Mouse (Mus musculus): ENCODE results near the gene Supt20. TPM values are rescaled to one million over a fixed set of nuclear protein-coding genes. Genes with fewer than 3 reads are reported as not detected.

The Supt20 gene
- polyA plus RNA-seq, 1 experiment from 2014 or later: 117 TPM

DNA sequence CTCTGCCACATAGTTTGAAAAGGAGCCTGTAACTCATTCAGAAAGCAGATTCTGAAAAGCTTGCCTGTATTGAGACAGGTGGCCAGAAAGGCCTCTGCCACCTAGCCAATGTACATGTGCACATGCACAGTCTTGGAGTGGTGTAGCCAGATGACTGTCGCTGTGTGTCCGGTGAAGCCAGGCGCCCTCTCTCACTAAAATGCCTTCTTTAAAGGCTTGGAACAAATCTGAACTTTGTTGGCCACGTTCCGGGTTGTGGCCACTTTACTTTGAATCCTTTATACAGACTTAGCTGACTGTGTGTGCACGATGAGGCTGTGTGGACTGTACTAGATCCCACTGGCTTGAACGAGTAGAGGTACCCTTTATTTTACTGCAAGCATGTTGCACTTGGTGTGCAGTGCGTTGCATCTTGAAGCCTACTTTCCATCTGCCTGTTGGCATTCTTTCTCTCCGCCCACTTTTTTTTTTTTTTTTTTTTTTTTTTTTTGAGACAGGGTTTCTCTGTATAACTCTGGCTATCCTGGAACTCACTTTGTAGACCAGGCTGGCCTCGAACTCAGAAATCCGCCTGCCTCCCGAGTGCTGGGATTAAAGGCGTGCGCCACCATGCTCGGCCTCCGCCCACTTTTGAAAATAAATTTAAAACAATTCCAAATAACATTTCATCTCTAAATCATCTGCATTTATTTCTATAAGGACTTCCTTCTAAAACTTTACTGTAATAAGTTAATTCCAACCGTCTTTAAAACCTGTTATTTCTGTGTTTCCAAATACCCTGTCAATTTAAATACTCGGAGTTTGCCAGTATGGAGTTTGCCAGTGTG lies 43.7 kb downstream of the Supt20 start:
- Histone ChIP-seq H3K4me2 (replicated peaks) (peak overlapping the region; percentile 75), H3K36me3 (peaks cover 25% of the 10 kb centered on the region), H3K4me1 (peaks cover 12% of the 10 kb centered on the region), H3K4me3 (peak overlapping the region; percentile 93), H3K9me3 (replicated peaks) (no peaks in the 10 kb centered on the region), H3K27me3 (no peaks in the 10 kb centered on the region), H3K9ac (peak overlapping the region; percentile 94), H3K27ac (peak overlapping the region; percentile 99)
- 62% methylated on average over 18 of the region's 18 CpGs for WGBS
- ATAC-seq (ENCODE audit: low FRiP score): no peak

DNA sequence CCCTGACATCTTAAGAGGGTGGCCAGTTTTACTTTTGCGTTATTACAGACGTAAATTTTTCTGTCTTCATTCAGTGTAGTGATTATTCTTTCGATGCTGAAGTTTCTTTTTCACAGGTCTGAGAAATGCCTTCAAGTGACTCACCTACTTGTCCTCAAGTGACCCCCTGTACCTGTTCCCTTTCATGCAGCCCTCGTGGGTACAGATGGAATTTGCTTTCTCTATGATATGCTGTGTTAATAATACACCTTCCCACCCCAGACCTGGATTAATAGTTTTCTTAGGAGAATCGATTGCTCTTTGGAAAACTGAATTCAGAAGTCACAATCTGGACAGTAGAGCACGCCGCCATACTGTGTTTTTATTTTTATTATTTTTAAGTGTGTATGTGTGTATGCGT lies 44.7 kb downstream of the Supt20 start:
- H3K36me3 ChIP-seq: peaks cover 27% of the 10 kb centered on the region
- H3K4me1 ChIP-seq: peaks cover 12% of the 10 kb centered on the region
- WGBS: 96% methylated on average over 8 of the region's 8 CpGs
- no peaks in the 10 kb centered on the region for H3K27me3 ChIP-seq
- no peaks in the 10 kb centered on the region for H3K9me3 ChIP-seq (replicated peaks)
- no peak overlapping the region for H3K4me3 ChIP-seq
- no peak overlapping the region for H3K4me2 ChIP-seq (replicated peaks)
- no peak for ATAC-seq (ENCODE audit: low FRiP score)
- H3K9ac ChIP-seq: no peak overlapping the region
- no peak overlapping the region for H3K27ac ChIP-seq

- Histone ChIP-seq H3K4me3 (no peak overlapping the region), H3K9ac (no peak overlapping the region), H3K27ac (no peak overlapping the region), H3K4me2 (replicated peaks) (no peak overlapping the region), H3K27me3 (no peaks in the 10 kb centered on the region), H3K4me1 (no peaks in the 10 kb centered on the region), H3K9me3 (replicated peaks) (no peaks in the 10 kb centered on the region), H3K36me3 (peaks cover 73% of the 10 kb centered on the region)
- WGBS: 97% methylated on average over 11 of the region's 11 CpGs
- ATAC-seq (ENCODE audit: low FRiP score): no peak
Observed at GRCm38 (mm10) chr3:54741965-54742364, 49.4 kb downstream of the Supt20 start.

DNA sequence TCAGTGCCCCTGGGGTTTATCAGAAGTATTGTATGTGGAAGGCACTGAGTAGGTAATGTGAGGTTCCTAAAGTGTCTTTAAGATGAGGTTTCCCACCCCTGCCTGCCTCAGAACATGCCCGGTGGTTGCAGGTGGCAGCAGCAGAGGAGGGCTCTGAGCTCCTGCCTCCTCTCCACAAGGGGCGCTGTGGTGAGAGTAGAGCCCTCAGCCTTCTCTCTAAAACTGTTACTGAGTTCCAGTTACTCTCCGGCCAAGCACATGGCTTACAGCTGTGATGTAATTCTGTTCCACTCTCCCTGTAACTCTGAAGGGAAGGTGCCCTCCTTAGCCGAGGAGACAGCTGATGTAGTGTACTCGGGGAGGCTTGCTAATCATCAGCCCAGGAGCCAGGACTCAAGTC lies 53.2 kb downstream of the Supt20 start:
- no peaks in the 10 kb centered on the region for H3K9me3 ChIP-seq (replicated peaks)
- no peak overlapping the region for H3K4me3 ChIP-seq
- WGBS: 63% methylated on average over 5 of the region's 5 CpGs
- H3K36me3 ChIP-seq: peaks cover 98% of the 10 kb centered on the region
- no peak overlapping the region for H3K4me2 ChIP-seq (replicated peaks)
- no peak for ATAC-seq (ENCODE audit: low FRiP score)
- no peak overlapping the region for H3K9ac ChIP-seq
- no peak overlapping the region for H3K27ac ChIP-seq
- no peaks in the 10 kb centered on the region for H3K4me1 ChIP-seq
- H3K27me3 ChIP-seq: no peaks in the 10 kb centered on the region

- Histone ChIP-seq H3K9ac (no peak overlapping the region), H3K27me3 (peaks cover 15% of the 10 kb centered on the region), H3K9me3 (replicated peaks) (no peaks in the 10 kb centered on the region), H3K4me1 (peaks cover 21% of the 10 kb centered on the region), H3K4me3 (no peak overlapping the region), H3K27ac (no peak overlapping the region), H3K4me2 (replicated peaks) (no peak overlapping the region), H3K36me3 (peaks cover 38% of the 10 kb centered on the region)
- whole genome bisulfite sequencing: 70% methylated on average over 4 of the region's 4 CpGs
- no peak for ATAC-seq (ENCODE audit: low FRiP score)
Observed at GRCm38 (mm10) chr3:54753411-54753810, 60.8 kb downstream of the Supt20 start.

DNA sequence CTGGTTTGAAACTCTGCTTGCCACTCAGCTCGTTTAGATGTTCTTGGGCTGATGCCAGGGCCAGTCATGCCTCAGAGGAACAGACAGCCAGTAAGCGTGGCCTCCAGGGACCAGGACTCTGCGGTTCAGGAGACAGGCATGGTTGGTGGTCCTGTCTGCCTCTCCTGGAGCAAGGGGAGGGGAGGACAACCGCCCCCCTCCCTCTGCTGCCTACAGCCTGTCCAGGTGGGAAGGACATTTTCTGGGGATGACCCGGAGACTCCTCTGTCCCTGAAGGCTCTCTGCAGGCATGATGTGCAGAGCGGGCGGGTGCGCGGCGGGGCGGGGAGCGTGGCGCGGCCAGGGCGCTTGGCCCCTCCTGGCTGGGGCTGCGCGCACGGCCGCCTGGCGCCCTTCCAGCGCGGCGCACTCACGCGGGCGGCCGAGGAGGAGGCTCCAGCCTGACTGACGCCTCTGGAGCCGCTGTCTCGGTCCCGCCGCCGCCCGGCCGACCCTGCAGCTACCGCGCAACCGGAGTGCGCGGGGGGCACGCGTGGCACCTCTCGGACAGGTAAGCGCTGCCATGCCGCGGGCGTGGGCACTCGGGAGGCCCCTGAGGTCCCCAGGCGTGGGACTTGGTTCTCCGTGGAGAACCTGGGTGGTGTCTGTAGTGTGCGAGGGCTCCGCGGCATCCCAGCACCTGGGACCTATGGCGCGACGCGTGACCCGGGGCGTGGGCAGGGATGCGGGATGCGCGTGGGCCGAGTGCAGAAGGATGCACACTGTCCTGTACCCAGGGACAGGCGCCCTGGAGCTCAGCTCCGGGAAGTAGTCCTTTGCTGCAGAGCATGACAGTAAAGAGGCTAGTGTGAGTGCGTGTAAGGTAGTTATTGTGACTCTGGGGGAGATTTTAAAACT lies 62.8 kb downstream of the Supt20 start, which contains the start of gene Smad9:
Gene Smad9, plus strand, starts transcription at position 438 of the 897 bp plus-strand sequence.
- H3K9me3 ChIP-seq (replicated peaks): no peaks in the 10 kb centered on the region
- H3K4me3 ChIP-seq: peak within 1 kb of the TSS; percentile 66
- peak; percentile 86 for ATAC-seq (ENCODE audit: low FRiP score)
- H3K4me2 ChIP-seq (replicated peaks): peak within 1 kb of the TSS; percentile 100
- WGBS: under 1% methylated on average over 44 of the region's 66 CpGs
- peaks cover 15% of the 10 kb centered on the region for H3K27me3 ChIP-seq
- H3K36me3 ChIP-seq: peaks cover 19% of the 10 kb centered on the region
- peak within 1 kb of the TSS; percentile 48; the same call in 1 of the 2 replicates for H3K27ac ChIP-seq
- peaks cover 21% of the 10 kb centered on the region for H3K4me1 ChIP-seq
- peak within 1 kb of the TSS; percentile 74 for H3K9ac ChIP-seq

DNA sequence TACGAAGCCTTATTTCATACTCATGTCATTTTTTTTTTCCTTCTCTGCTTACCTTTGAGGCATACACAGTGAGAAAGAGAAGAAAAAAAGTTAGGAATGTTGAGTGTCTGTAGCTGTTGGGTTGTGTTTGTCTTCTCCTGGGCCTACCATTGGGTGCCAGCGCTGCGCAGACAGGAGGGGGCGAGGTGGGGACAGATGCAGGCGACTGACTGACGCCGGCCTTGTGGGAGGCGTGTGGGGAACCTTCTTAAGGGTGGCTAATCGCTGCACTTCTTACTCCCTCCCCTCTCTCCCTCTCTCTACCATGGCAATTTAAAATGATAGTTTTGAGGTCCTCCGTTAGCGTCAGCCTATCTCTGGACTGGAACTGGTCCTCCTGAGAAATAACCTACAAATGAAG lies 63.5 kb downstream of the Supt20 start:
- H3K36me3 ChIP-seq: peaks cover 12% of the 10 kb centered on the region

DNA sequence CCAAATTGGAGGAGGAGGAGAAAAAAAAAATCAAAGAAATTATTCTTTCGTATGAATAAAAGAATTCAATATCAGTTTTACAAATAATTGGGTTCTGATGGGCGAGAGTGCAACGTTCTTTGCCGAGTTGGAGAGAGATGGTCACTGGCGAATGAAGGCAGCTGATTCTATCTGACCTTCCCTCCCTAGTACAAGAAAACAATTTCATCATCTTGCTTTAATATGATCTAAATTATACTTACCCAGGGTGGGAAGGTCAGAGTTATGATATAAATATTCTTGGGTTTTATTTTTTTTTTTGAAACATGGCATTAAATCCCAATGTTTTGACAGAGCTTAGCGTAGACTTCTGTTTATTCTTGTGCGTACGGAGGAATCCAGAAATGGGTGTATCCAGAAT lies 64.8 kb downstream of the Supt20 start:
- Histone ChIP-seq H3K36me3 (peaks cover under 1% of the 10 kb centered on the region; the same call in 1 of the 2 replicates), H3K27me3 (peaks cover 15% of the 10 kb centered on the region), H3K4me1 (peaks cover 25% of the 10 kb centered on the region), H3K4me3 (no peak overlapping the region), H3K4me2 (replicated peaks) (no peak overlapping the region), H3K9me3 (replicated peaks) (no peaks in the 10 kb centered on the region), H3K9ac (no peak overlapping the region), H3K27ac (no peak overlapping the region)
- no peak for ATAC-seq (ENCODE audit: low FRiP score)
- WGBS: 84% methylated on average over 8 of the region's 8 CpGs

More for the DNA sequence above, 63.5 kb downstream of the Supt20 start:
- H3K4me1 ChIP-seq: peaks cover 24% of the 10 kb centered on the region
- ATAC-seq (ENCODE audit: low FRiP score): no peak
- peaks cover 15% of the 10 kb centered on the region for H3K27me3 ChIP-seq
- H3K4me2 ChIP-seq (replicated peaks): peak overlapping the region; percentile 100
- peak overlapping the region; percentile 66 for H3K4me3 ChIP-seq
- under 1% methylated on average over 11 of the region's 11 CpGs for WGBS
- no peak overlapping the region; the same call in 1 of the 2 replicates for H3K9ac ChIP-seq
- no peaks in the 10 kb centered on the region for H3K9me3 ChIP-seq (replicated peaks)
- H3K27ac ChIP-seq: peak overlapping the region; percentile 48; the same call in 1 of the 2 replicates

GRCm38 (mm10) chr3:54759211-54759610 lies 66.6 kb downstream of the Supt20 start:
- H3K4me2 ChIP-seq (replicated peaks): no peak overlapping the region
- ATAC-seq (ENCODE audit: low FRiP score): no peak
- H3K9me3 ChIP-seq (replicated peaks): no peaks in the 10 kb centered on the region
- peaks cover 14% of the 10 kb centered on the region for H3K27me3 ChIP-seq
- no peak overlapping the region for H3K4me3 ChIP-seq
- peaks cover 25% of the 10 kb centered on the region for H3K4me1 ChIP-seq
- H3K27ac ChIP-seq: no peak overlapping the region
- H3K36me3 ChIP-seq: no peaks in the 10 kb centered on the region
- no peak overlapping the region for H3K9ac ChIP-seq
- 78% methylated on average over 9 of the region's 9 CpGs for WGBS

DNA sequence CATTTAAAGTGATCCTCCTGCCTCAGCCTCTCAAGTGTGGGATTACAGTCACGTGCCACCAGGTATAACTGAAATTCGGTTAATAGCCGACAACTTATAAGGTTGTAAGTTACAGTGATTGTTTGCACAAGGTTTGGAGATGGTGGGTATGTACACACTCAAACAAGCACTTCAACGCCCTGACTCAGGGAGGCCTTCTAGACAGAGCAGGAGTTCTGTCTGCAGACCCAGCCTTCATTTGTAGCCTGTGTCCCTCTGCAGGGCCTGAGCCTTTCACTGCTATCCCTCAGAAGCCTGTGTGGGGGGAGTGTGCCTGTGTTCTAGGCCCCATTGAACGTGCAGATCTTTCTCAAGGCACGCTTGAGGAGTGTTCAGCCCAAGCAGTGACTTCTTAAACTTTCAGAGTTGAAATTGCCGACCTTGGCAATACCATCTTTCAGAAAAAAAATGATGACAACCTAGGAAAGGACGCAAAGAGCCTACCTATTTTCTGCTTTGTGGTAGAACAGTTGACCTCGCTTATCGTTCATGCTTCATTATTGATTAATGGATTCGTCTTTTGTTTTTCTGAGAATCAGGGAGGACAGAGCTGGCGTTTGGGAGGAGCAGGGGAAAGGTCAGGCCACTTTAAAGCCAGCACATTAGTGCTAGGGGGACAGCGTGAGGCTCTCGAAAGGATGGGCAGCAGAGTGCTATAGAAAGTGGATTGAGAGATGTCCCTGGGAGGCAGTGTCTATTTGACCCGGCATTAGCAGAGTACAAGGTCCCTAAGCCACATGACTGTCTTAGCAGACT lies 67.9 kb downstream of the Supt20 start:
- WGBS: 40% methylated on average over 15 of the region's 15 CpGs

DNA sequence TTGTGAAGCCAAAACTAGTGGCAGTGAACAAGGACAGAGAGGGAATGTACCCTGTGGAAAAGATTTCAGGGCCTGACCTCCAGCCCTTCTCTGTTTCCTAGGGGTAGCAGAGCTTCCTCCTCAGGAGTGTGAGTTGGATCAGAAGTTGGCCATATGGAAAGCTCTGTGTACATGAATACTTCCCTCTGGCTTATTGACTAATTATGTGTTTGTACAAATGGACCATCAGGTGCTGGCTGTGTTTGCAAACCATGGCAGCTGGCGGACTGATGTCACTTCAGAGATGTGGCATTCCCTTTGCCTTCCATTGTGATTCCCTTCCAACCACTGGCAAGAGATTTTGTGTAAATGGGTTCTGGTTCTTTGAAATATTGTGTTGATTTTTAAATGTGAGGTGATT lies 68.7 kb downstream of the Supt20 start:
- Histone ChIP-seq H3K4me2 (replicated peaks) (no peak overlapping the region), H3K9me3 (replicated peaks) (no peaks in the 10 kb centered on the region), H3K27ac (no peak overlapping the region), H3K4me1 (peaks cover 10% of the 10 kb centered on the region), H3K9ac (no peak overlapping the region), H3K4me3 (no peak overlapping the region), H3K36me3 (no peaks in the 10 kb centered on the region), H3K27me3 (no peaks in the 10 kb centered on the region)
- 79% methylated on average over 1 of the region's 1 CpGs for WGBS
- no peak for ATAC-seq (ENCODE audit: low FRiP score)

More for the DNA sequence above, 67.9 kb downstream of the Supt20 start:
- no peaks in the 10 kb centered on the region for H3K36me3 ChIP-seq
- no peak for ATAC-seq (ENCODE audit: low FRiP score)
- H3K9me3 ChIP-seq (replicated peaks): no peaks in the 10 kb centered on the region
- peaks cover 3% of the 10 kb centered on the region; the same call in 1 of the 2 replicates for H3K27me3 ChIP-seq
- H3K4me3 ChIP-seq: no peak overlapping the region
- peaks cover 18% of the 10 kb centered on the region for H3K4me1 ChIP-seq
- no peak overlapping the region for H3K9ac ChIP-seq
- no peak overlapping the region for H3K4me2 ChIP-seq (replicated peaks)
- H3K27ac ChIP-seq: no peak overlapping the region
